Mouse (Mus musculus): Measurements from ENCODE around the gene Steap1. TPM values are rescaled to one million over a fixed set of nuclear protein-coding genes. Genes with fewer than 3 reads are reported as not detected.

The Steap1 gene
- total RNA-seq (2021) = 10 to 100 TPM; 13.2 to 16.7 TPM
- long read RNA-seq, experiment 1, transcript Steap1-201 (5 exons, 1,230 nt) = major isoform, 13 of 22 reads
- long read RNA-seq, experiment 1, partial matches to known transcripts = 7 of 22 reads
- long read RNA-seq, experiment 1, other reads (novel, unspliced or antisense) = 2 of 22 reads
- long read RNA-seq, experiment 2, transcript Steap1-201 (5 exons, 1,230 nt) = major isoform, 18 of 27 reads
- long read RNA-seq, experiment 2, partial matches to known transcripts = 5 of 27 reads
- long read RNA-seq, experiment 2, other reads (novel, unspliced or antisense) = 4 of 27 reads

GRCm38 (mm10) chr5:5748866-5749682 lies at the start of gene Steap1:
Gene Steap1, minus strand, starts transcription at chr5:5749326.
- peak; percentile 87 to 92 for DNase-seq (ENCODE audit: low spot score in 2 of 2)

GRCm38 (mm10) chr5:5787106-5787505 lies 38.0 kb upstream of the Steap1 start:
- no peak for DNase-seq (ENCODE audit: low spot score in 2 of 2)

DNA sequence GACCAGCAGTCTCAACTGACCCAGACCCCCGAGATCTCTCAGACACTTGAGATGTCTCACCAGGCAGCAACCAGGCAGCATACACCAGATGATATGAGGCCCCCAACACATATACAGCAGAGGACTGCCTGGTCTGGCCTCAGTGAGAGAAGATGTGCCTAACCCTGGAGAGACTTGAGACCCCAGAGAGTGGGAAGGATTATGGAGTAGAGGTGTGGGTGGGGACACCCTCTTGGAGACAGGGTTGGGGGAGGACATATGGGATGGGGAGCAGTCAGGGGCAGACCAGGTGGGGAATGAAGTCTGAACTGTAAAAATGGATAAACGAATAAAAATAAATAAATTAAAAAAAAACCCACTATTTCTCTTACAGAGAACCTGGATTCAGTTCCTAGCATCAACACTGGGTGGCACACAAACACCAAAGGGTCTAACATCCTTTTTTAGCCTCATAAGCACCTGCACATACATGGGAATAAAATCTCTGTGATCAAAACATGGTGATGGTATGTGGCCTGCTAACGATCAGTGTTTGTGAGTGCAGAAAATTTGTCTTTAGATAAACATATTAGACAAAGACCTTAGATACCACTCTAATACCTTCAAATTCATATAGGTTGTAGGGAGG lies 7.4 kb upstream of the Steap1 start:
- DNase-seq (ENCODE audit: low spot score in 2 of 2) = no peak

- DNase-seq (ENCODE audit: low spot score in 2 of 2) = peak in 1 of 2 experiments; percentile 21
Observed at GRCm38 (mm10) chr5:5755039-5755438, 5.9 kb upstream of the Steap1 start.

- DNase-seq (ENCODE audit: low spot score in 2 of 2) = no peak
Observed at GRCm38 (mm10) chr5:5749772-5750222, 671 bp upstream of the Steap1 start.

DNA sequence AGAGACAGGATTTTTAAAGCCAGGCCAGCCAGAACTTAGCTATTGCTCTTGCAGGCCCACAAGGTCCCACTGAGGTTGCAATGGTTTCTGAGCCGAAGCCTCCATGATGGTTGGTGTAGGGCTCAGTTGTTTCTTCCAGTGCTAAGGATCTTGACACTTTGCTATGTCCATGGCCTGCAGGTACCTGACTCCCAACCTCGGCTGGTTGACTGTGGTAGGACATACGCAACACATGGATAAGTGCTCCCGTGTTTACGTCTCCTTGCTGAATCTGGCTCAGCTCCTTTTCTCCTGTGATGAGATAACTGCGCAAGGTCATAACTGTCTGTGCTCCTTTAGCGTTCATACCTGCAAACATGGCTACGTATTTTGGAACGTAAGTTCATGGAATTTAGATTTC lies 14.7 kb downstream of the Steap1 start:
- DNase-seq (ENCODE audit: low spot score in 2 of 2) = no peak

DNA sequence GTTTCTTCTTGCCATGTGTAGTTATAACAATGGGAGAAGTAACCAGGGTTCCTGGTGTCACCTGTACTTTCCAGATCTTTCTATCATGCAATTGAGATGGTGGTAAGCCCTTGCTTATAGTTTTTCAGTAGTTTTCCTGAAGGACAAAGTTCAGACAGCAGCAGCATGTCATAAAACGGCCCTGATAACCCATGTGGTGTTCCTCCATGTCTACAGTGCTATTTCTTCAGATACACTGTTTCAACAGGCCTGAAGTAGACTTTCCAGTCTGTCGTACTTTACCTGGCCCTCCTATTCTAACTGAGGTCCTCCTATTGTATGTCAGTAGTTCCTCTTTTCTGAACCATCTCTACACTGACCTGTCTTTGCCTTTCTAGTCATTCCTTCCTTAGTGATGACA lies 16.3 kb downstream of the Steap1 start:
- DNase-seq (ENCODE audit: low spot score in 2 of 2) = no peak

DNA sequence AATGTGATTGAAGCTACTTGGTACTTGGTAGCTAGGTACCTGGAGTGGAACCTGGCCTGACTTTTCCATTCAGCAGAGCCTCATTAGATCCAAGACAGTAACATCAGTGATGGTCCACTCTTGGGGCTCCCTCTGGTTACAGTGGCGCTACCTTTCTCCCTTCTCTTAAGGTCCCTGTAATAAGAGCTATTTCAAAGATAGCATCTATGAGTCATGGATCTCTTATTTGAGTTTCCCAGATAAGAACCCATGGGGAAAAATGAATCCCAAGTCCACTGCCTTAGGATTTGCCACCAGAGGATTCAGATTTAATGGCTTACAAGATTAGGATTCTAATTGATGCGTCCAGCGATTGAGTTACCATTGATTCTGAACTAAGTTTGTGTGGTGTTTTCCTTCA lies 16.9 kb downstream of the Steap1 start:
- DNase-seq (ENCODE audit: low spot score in 2 of 2) = no peak

DNA sequence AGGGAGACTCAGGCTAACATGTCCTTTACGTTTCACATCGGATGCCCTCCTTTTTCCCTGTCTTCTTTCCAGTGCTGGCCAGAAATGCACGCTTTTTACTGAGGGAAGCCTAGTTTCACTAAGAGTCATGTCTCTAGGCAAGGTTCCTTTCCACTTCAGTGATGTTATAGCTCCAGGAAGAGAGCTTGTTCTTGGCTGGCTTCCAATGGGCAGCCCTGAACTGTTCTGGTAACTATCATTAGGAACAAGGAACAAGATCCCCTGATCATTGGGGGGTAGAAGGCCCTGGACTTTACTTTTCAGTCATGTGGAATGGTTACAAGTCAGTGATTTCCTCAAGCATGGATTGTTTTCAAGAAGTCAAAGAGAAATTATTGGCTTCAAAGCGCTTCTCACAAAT lies 19.2 kb downstream of the Steap1 start:
- no peak for DNase-seq (ENCODE audit: low spot score in 2 of 2)

DNA sequence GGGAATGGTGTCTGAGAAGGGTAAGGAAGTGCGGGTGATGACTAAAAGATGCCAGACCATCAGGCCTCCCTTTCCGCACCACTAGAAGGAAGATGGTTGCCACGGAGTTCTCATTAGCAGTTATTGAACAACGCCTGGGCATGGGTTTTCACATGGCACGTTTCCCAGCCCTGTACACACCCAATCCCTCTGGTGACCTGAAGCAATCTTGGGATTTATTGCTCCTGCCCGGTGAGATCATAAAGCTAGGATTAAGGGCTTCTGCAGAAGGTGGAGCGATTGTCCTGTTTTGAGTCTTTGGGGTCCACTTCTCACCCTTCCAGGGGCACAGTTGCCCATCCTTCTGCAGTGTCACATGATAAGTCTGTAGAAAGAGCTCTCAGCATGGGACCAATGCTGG lies 26.9 kb downstream of the Steap1 start:
- DNase-seq (ENCODE audit: low spot score in 2 of 2) = no peak

DNA sequence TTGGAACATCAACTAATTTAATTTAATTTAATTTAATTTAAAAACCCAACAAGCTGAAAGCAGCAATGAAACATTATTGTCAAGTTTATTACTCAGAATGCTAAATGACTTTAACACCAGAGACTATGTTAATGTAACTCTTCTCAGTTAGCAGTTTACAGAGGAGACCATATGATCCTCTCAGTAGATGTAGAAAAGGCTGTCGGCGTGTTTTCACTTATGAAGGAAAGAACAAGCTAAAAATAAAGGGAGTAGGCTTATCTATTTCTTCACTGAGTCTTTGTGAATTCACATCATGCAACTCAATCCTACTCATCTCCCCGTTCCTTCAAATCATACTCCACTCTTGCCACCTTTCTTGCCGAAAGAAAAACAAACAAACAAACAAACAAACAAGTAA lies 38.1 kb downstream of the Steap1 start:
- no peak for DNase-seq (ENCODE audit: low spot score in 2 of 2)

GRCm38 (mm10) chr5:5707341-5708278 lies 41.5 kb downstream of the Steap1 start:
- DNase-seq (ENCODE audit: low spot score in 2 of 2) = no peak

DNA sequence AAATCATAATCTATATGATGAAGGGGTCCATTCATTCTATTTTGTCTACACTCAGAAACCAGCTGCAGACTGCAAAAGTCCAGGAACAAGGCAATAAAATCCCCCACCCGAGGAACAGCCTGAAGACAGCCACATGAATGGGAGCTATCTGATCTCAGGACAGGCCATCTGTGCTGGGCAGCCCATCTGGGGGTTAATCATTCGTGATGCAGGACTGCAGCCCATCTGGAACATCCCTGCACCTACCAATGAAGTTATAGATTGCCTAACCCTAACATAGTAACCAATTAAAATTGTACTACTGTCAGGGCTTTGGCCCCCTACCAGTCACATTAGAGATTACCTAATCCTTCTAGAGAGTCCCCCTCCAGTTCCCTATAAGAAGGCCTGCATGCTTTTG lies 44.1 kb downstream of the Steap1 start:
- no peak for DNase-seq (ENCODE audit: low spot score in 2 of 2)

DNA sequence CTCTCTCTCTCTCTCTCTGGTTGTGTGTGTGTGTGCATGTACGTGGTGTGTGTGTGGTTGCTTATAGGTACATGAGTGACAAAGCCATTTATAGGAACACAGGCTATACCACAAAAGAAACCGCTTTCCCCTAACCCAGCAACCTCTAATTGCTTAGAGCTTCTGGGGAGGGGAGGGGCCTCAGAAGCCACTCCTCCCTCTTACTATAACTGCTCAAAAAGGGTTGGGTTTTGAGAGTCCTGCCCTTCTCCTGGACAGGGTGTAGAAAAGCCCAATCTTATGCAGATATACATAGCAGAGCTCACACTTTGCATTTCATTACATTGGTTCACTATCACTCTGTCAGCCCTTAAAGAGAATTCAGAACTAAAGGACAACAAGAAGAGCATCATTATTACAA lies 48.7 kb downstream of the Steap1 start:
- no peak for DNase-seq (ENCODE audit: low spot score in 2 of 2)

- DNase-seq (ENCODE audit: low spot score in 2 of 2) = no peak
Observed at GRCm38 (mm10) chr5:5698830-5699229, 50.3 kb downstream of the Steap1 start.

DNA sequence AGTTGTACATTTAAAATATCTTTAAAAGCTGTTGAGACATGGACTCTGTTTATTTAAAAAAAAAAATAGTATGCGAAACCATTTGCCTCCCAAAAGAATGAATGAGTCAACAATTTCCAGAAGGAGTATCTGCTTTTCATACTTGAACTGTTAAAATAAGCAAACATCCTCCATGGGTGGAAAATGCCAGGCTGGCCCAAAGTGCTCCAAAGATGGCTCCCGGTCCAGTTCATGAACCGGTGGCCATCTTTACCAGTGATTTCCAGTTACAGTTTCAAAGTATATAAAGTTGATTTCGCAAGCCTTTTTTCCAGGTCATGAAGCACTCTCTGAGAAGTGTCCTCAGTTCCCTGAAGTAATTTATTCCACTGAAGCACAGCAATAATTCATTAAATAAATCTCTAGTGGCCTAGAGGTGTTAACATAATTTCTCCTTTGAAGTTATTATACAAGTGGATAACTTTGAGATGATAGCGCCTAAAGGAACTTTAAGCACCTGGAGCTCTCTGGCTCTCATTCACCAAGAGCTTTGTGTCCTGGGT lies 53.7 kb downstream of the Steap1 start:
- no peak for DNase-seq (ENCODE audit: low spot score in 2 of 2)

DNA sequence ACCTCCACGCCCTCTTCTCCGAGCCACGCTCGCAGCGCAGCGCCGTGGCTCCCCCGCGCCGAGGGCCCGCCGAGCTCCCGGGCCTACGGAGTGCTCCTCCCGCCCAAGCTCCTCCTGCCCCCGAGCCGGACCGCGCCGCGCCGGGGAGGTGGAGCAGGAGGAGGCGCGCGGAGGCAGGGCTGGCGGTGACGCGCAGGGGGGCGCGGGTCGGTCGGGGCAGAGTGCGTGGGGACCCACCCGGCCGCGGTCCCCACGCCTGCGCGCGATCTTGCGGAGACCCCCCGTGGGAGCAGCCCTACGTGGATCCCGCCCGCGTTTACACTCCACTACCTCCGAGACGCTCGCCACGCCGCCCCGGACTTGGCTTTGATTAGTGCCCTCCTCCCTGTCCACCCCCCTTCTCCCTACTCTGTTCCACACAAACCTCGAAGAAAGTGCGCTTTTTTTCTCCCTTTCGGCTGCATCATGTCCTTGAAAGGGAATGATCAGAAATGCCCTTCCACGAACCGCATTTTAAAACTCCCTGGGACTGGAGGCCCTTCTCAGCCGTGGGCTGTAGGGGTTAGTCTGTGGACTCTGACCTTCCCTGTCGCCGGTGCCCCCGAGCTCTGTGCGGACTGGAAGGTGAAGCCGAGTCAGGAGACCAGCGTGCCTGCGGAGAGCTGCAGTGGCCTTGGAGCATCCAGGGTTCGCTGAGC lies 55.0 kb downstream of the Steap1 start, which contains the start of gene Steap2:
Steap2 (minus strand) TSS at position 623 of the 698 bp plus-strand sequence.
- DNase-seq (ENCODE audit: low spot score in 2 of 2) = peak; percentile 24 to 32

DNA sequence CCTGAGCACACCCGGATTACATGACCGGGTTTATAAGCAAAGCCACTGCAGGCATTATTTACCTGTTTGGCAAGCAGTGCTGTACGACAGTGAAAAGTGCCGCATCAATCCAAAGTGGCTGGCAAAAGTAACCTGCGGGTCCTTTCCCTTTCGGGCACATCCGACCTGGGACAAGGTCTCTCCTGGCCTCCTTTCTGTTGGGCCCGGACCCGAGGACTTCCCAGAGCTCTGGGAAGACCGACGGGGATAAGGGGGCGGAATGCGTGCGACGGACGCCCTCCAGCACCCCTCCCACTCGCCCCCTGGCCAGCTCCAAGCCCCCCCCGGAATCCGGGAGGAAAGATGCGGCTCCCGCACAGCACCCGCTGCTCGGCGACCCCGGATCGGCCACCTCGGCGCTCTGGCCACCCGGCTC lies 55.6 kb downstream of the Steap1 start:
- DNase-seq (ENCODE audit: low spot score in 2 of 2) = peak in 1 of 2 experiments; percentile 6

GRCm38 (mm10) chr5:5692167-5692738 lies 56.9 kb downstream of the Steap1 start:
- DNase-seq (ENCODE audit: low spot score in 2 of 2) = no peak
